33 mouse cellular contexts compared by ENCODE assay signal in genomic region chr1:164756951-164757350, GRCm38 (mm10). TPM values are rescaled to one million over a fixed set of nuclear protein-coding genes. Genes with fewer than 3 reads are reported as not detected.
DNase-seq lines count a peak whose midpoint lies in the region; ATAC-seq and TF ChIP-seq lines count a peak whose summit lies in the region.
"Had no signal": no experiment of that assay in that cellular context is flagged by ENCODE, and none has a peak within 500 bp of the region (broad histone marks: within the 10 kb centered on the region; RNA-seq: fewer than 3 reads in every experiment).

No protein-coding gene starts in this region.

- WGBS in lung, embryonic 16.5 days, result 53% methylated on average over 2 of the region's 2 CpGs
- 26% methylated on average over 2 of the region's 2 CpGs for WGBS in lung, adult 2 months

- DNase-seq in heart, adult 18-20 months, result peak; percentile 23 to 27
- DNase-seq in heart, postnatal 10 days, result no peak
- DNase-seq in lung, adult 2 months, result no peak
- DNase-seq in adipocyte (ENCODE audit: low spot score), result peak; percentile 37
- peak; percentile 24 for DNase-seq in skeletal muscle tissue, adult 2 months (ENCODE audit: low read depth, low spot score)
- DNase-seq in embryo, embryonic 11 days, result no peak
- DNase-seq: adrenal gland, postnatal 25 days; B cell, adult 2 months; cerebellum, adult 9-11 months; gastrocnemius, postnatal 25 days; kidney, adult 9 months; kidney, postnatal 14 days; left cerebral cortex, postnatal 4 days; midbrain, embryonic 14.5 days; retina, postnatal 1 day; right cerebral cortex, postnatal 25 days; thymus, postnatal 14 days had no signal

- H3K4me3 ChIP-seq in lung, embryonic 16.5 days (ENCODE audit: low read length), result no peak overlapping the region
- no peak overlapping the region for H3K4me3 ChIP-seq in lung, adult 2 months (replicated peaks; ENCODE audit: extremely low read depth, low read depth, low read length)
- H3K4me3 ChIP-seq: embryonic facial prominence, embryonic 10.5 days; forebrain, embryonic 10.5 days; heart, embryonic 10.5 days; hindbrain, embryonic 10.5 days; intestine, embryonic 15.5 days; limb, embryonic 15.5 days; liver, embryonic 15.5 days; megakaryocyte, embryonic 14.5 days; neural tube, embryonic 12.5 days had no signal

- no peaks in the 10 kb centered on the region for H3K27me3 ChIP-seq in lung, embryonic 16.5 days (ENCODE audit: control insufficient read depth, insufficient read depth, low read depth, low read length)
- H3K27me3 ChIP-seq: CH12.LX; intestine, embryonic 15.5 days; limb, embryonic 15.5 days; liver, embryonic 15.5 days; megakaryocyte, embryonic 14.5 days; neural tube, embryonic 12.5 days had no signal

- intact Hi-C loops in heart, postnatal 10 days (cut with DNase I), result no loop called here

- no peak overlapping the region for H3K9ac ChIP-seq in lung, embryonic 16.5 days (ENCODE audit: low read length)
- H3K9ac ChIP-seq: intestine, embryonic 15.5 days; limb, embryonic 15.5 days; liver, embryonic 15.5 days; neural tube, embryonic 12.5 days had no signal

- H3K9me3 ChIP-seq in lung, embryonic 16.5 days (ENCODE audit: control insufficient read depth, low read length), result no peaks in the 10 kb centered on the region
- H3K9me3 ChIP-seq: embryonic facial prominence, embryonic 10.5 days; forebrain, embryonic 10.5 days; heart, embryonic 10.5 days; hindbrain, embryonic 10.5 days; intestine, embryonic 15.5 days; limb, embryonic 15.5 days; liver, embryonic 15.5 days; megakaryocyte, embryonic 14.5 days; neural tube, embryonic 12.5 days had no signal

- no peaks in the 10 kb centered on the region for H3K36me3 ChIP-seq in lung, embryonic 16.5 days (ENCODE audit: control insufficient read depth, insufficient read depth, low read length)
- H3K36me3 ChIP-seq: embryonic facial prominence, embryonic 10.5 days; forebrain, embryonic 10.5 days; G1E; heart, embryonic 10.5 days; hindbrain, embryonic 10.5 days; intestine, embryonic 15.5 days; limb, embryonic 15.5 days; liver, embryonic 15.5 days; neural tube, embryonic 12.5 days had no signal

- H3K4me2 ChIP-seq in lung, embryonic 16.5 days (ENCODE audit: low read depth, low read length), result no peak overlapping the region
- H3K4me2 ChIP-seq: intestine, embryonic 15.5 days; limb, embryonic 15.5 days; liver, embryonic 15.5 days; neural tube, embryonic 12.5 days had no signal

- no peak for TF ChIP-seq POLR2A in lung, adult 2 months (IDR thresholded peaks at IDR 0.05; ENCODE audit: borderline replicate concordance, extremely low read depth, low read depth, low read length)

- no peaks in the 10 kb centered on the region for H3K4me1 ChIP-seq in lung, embryonic 16.5 days (replicated peaks; ENCODE audit: control insufficient read depth, insufficient read depth, low read length)
- no peaks in the 10 kb centered on the region; the same call in 1 of the 2 replicates for H3K4me1 ChIP-seq in lung, adult 2 months (ENCODE audit: control insufficient read depth, insufficient read depth, low read length)
- H3K4me1 ChIP-seq: embryonic facial prominence, embryonic 10.5 days; forebrain, embryonic 10.5 days; heart, embryonic 10.5 days; hindbrain, embryonic 10.5 days; intestine, embryonic 15.5 days; liver, embryonic 15.5 days; megakaryocyte, embryonic 14.5 days; neural tube, embryonic 12.5 days had no signal

- H3K27ac ChIP-seq in lung, embryonic 16.5 days (ENCODE audit: low read length), result no peak overlapping the region
- H3K27ac ChIP-seq: embryonic facial prominence, embryonic 10.5 days; forebrain, embryonic 10.5 days; heart, embryonic 10.5 days; hindbrain, embryonic 10.5 days; intestine, embryonic 15.5 days; limb, embryonic 15.5 days; liver, embryonic 15.5 days; neural tube, embryonic 12.5 days had no signal

- no peak for TF ChIP-seq CTCF in lung, adult 2 months (IDR thresholded peaks at IDR 0.05; ENCODE audit: insufficient read depth, low read length)

- ATAC-seq in lung, embryonic 16.5 days (ENCODE audit: low read depth), result peak; percentile 26; the same call in 1 of the 2 replicates
- ATAC-seq: activated CD4-positive, CD25-positive, alpha-beta regulatory T cell, adult 4 months; hindbrain, embryonic 16.5 days; intestine, embryonic 15.5 days had no signal

RNA-seq across cellular contexts. Expression of gene Dpt, which starts 39.5 kb away (rescaled TPM):
- total RNA-seq in heart, adult 18-20 months (2021), result 10 to 100 TPM; 86.1 to 90.5 TPM
- total RNA-seq in heart, postnatal 10 days (2021), result 100 to 1,000 TPM; 229 to 246 TPM
- 36.4 and 48.2 TPM in 2 replicates for polyA plus RNA-seq in lung, embryonic 16.5 days (2015; fragmentation: Nextera tagmentation; extraction: Ambion mirVana)
- 69.2 and 71.1 TPM in 2 replicates for polyA plus RNA-seq in lung, adult 2 months (2012; rRNA removed)
- total RNA-seq: CH12.LX; common myeloid progenitor, adult 5-6 weeks; G1E; left cerebral cortex, postnatal 4 days had no signal
- polyA plus RNA-seq: forebrain, embryonic 10.5 days; forebrain, embryonic 16.5 days; G1E; heart, embryonic 10.5 days; hindbrain, embryonic 10.5 days; midbrain, embryonic 14.5 days had no signal

Comparison
In these comparisons a context has a peak if more than half of its experiments do, and no peak if none do; other contexts are left out.
1. DNase-seq: peak in heart, adult 18-20 months (2 of 2), adipocyte (single experiment) and skeletal muscle tissue, adult 2 months (single experiment); none in heart, postnatal 10 days (0 of 2), lung, adult 2 months (single experiment) and embryo, embryonic 11 days (single experiment).